Mouse (Mus musculus): ENCODE measurements around the gene Hfe2. TPM values are rescaled to one million over a fixed set of nuclear protein-coding genes. Genes with fewer than 3 reads are reported as not detected.
A peak's percentile ranks its signal among the peaks of the same experiment; 100 is the strongest.
"Not testable (repeated sequence)": the region's sequence is repeated elsewhere in the genome, so short reads cannot be mapped to it uniquely, and the experiment has no call there.

Hfe2 gene
- polyA plus RNA-seq, 1 experiment = 0.32 TPM

DNA sequence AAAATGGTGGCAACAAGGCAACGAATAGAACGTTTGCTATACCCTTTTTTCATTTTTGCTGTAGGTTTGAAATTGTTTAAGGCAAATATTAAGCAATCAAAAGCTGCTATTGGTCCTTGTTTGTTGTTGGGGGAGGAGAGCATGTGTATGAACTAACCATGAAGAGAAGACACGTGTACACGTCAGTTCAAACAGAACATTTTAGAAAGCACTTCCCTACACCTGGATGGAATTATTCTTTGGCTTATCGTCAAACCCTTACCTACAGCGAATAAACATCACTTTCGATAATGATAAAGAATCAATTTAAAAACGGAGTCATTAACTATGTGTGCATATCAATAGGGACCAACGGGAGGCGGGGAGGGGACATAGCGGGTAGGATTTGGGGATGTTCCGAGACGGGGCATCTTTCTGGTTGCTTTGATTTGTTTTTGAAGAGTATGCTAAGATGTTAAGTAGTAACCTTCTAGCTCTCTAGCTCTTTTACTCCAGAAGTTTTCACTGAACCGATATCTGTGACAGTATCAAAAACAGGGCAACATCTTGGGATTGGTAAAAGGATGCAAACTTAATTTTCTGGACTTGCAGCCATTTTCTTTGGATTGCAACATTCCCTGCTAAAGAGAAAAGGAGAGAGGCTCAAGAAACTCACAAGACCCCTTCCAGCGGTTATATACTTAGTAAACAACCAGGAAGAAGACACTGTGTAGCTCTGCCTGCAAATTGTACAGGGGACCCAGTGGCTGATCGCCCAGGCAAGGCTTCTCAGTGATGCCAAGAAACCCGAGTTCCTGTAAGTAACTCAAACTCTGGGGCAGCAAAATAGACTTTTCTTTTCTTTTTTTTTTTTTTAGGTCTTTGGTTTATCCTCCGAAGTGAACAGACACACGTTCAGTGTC lies 22.5 kb upstream of the Hfe2 start:
- DNase-seq (ENCODE audit: low read depth in 1 of 2, low spot score in 2 of 2) = peak in 1 of 2 experiments; percentile 18
- no peaks in the 10 kb centered on the region; the same call in 1 of the 2 replicates for H3K4me1 ChIP-seq (ENCODE audit: control insufficient read depth, insufficient read depth, insufficient read length)
- H3K27me3 ChIP-seq (ENCODE audit: control insufficient read depth, insufficient read depth, low read length) = no peaks in the 10 kb centered on the region
- H3K4me3 ChIP-seq (ENCODE audit: extremely low read depth, insufficient read depth, insufficient read length) = peak overlapping the region; percentile 76
- peak overlapping the region; percentile 92 for H3K27ac ChIP-seq (ENCODE audit: insufficient read depth, low read length)
- H3K36me3 ChIP-seq (ENCODE audit: control insufficient read depth, insufficient read depth, low read length) = no peaks in the 10 kb centered on the region
- no peak for TF ChIP-seq CTCF (IDR thresholded peaks at IDR 0.05; ENCODE audit: extremely low read depth, insufficient read depth, insufficient read length, insufficient replicate concordance)
- TF ChIP-seq POLR2A (IDR thresholded peaks at IDR 0.05; ENCODE audit: low read depth, low read length) = no peak
- WGBS = under 1% methylated on average over 19 of the region's 19 CpGs

DNA sequence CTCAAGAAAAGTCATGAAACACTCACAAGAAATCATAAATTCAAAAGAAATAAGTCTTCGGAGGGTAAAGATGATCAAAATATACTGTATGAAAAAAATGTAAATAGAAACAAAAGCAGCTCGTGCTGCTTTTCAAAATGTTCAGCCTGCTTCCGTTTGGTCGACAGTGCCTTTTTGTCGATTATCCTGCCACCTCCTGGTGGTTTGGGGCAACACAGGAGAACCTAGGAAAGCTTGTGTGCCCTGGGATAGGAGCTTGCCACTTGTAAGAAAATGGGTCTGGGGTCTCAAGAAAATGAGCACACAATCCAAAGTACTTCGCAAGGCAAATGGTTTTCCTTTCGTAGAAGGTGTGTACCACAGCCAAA lies 21.9 kb upstream of the Hfe2 start:
- peak; percentile 75 to 79 for DNase-seq (ENCODE audit: low read depth in 1 of 2, low spot score in 2 of 2)
- under 1% methylated on average over 7 of the region's 7 CpGs for WGBS
- no peaks in the 10 kb centered on the region for H3K27me3 ChIP-seq (ENCODE audit: control insufficient read depth, insufficient read depth, low read length)
- no peaks in the 10 kb centered on the region for H3K36me3 ChIP-seq (ENCODE audit: control insufficient read depth, insufficient read depth, low read length)
- peak overlapping the region; percentile 76; the same call in 1 of the 2 replicates for H3K4me3 ChIP-seq (ENCODE audit: extremely low read depth, insufficient read depth, insufficient read length)
- no peak for TF ChIP-seq POLR2A (IDR thresholded peaks at IDR 0.05; ENCODE audit: low read depth, low read length)
- TF ChIP-seq CTCF (IDR thresholded peaks at IDR 0.05; ENCODE audit: extremely low read depth, insufficient read depth, insufficient read length, insufficient replicate concordance) = peak; percentile 74; the same call in 1 of the 2 replicates
- no peaks in the 10 kb centered on the region for H3K4me1 ChIP-seq (ENCODE audit: control insufficient read depth, insufficient read depth, insufficient read length)
- no peak overlapping the region; the same call in 1 of the 2 replicates for H3K27ac ChIP-seq (ENCODE audit: insufficient read depth, low read length)

- Histone ChIP-seq H3K4me3 (ENCODE audit: extremely low read depth, insufficient read depth, insufficient read length) (no peak overlapping the region), H3K27me3 (ENCODE audit: control insufficient read depth, insufficient read depth, low read length) (no peaks in the 10 kb centered on the region), H3K27ac (ENCODE audit: insufficient read depth, low read length) (no peak overlapping the region), H3K4me1 (ENCODE audit: control insufficient read depth, insufficient read depth, insufficient read length) (no peaks in the 10 kb centered on the region), H3K36me3 (ENCODE audit: control insufficient read depth, insufficient read depth, low read length) (no peaks in the 10 kb centered on the region)
- TF ChIP-seq POLR2A (IDR thresholded peaks at IDR 0.05; ENCODE audit: low read depth, low read length) (no peak), CTCF (IDR thresholded peaks at IDR 0.05; ENCODE audit: extremely low read depth, insufficient read depth, insufficient read length, insufficient replicate concordance) (no peak)
- no peak for DNase-seq (ENCODE audit: low read depth in 1 of 2, low spot score in 2 of 2)
- WGBS = 82% methylated on average over 4 of the region's 4 CpGs
Measured at GRCm38 (mm10) chr3:96503946-96504345, 21.0 kb upstream of the Hfe2 start.

DNA sequence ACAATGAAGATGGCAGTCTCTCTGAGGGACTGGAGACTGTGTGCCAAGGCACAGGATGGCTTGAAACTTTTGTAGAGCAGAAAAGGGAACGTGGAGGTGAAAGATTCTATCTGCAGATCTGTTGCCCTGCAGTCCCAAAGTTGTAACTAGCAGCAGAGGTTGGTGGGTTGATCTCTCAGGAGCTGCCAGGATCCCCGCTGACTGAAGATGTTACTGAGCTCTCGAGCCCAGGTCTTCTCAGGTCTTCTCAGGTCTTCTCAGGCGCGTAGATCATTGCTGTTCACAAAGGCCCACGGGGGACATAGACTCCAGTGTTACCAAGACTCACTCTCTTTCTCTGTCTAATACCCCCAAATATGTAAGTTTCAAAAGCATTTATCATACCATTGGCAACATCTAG lies 20.0 kb upstream of the Hfe2 start:
- no peaks in the 10 kb centered on the region for H3K4me1 ChIP-seq (ENCODE audit: control insufficient read depth, insufficient read depth, insufficient read length)
- WGBS = 89% methylated on average over 6 of the region's 6 CpGs
- no peak for TF ChIP-seq CTCF (IDR thresholded peaks at IDR 0.05; ENCODE audit: extremely low read depth, insufficient read depth, insufficient read length, insufficient replicate concordance)
- TF ChIP-seq POLR2A (IDR thresholded peaks at IDR 0.05; ENCODE audit: low read depth, low read length) = no peak
- no peak for DNase-seq (ENCODE audit: low read depth in 1 of 2, low spot score in 2 of 2)
- H3K36me3 ChIP-seq (ENCODE audit: control insufficient read depth, insufficient read depth, low read length) = no peaks in the 10 kb centered on the region
- no peak overlapping the region for H3K27ac ChIP-seq (ENCODE audit: insufficient read depth, low read length)
- no peaks in the 10 kb centered on the region for H3K27me3 ChIP-seq (ENCODE audit: control insufficient read depth, insufficient read depth, low read length)
- H3K4me3 ChIP-seq (ENCODE audit: extremely low read depth, insufficient read depth, insufficient read length) = no peak overlapping the region

DNA sequence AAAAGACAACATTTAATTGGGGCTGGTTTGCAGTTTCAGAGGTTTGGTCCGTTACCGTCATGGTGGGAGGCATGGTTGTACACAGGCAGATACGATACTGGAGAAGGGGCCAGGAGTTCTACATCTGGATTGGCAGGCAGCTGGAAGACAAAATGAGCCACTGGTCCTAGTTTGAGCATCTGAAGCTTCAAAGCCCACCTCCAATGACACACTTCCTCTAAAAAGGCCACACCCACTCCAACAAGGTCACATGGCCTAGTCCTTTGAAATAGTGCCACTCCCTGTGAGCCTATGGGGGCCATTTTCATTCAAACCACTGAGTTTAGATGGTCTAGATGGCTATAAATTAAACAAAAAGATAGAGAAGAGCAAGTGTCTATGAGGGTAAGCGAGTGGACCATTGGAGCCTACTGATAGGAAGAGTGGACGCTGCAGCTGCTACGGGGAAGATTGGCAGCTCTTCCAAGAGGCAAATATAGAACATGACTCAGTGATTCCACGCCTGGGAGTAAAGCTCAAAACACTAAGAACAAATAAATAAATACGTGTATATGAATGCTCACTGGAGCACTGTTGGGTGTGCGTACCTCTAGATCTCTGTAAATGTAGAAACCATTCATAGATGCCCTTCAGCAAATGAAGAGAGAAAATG lies 18.4 kb upstream of the Hfe2 start:
- 93% methylated on average over 9 of the region's 9 CpGs for WGBS
- Histone ChIP-seq H3K4me1 (ENCODE audit: control insufficient read depth, insufficient read depth, insufficient read length) (no peaks in the 10 kb centered on the region), H3K27me3 (ENCODE audit: control insufficient read depth, insufficient read depth, low read length) (no peaks in the 10 kb centered on the region), H3K27ac (ENCODE audit: insufficient read depth, low read length) (no peak overlapping the region), H3K36me3 (ENCODE audit: control insufficient read depth, insufficient read depth, low read length) (no peaks in the 10 kb centered on the region), H3K4me3 (ENCODE audit: extremely low read depth, insufficient read depth, insufficient read length) (no peak overlapping the region)
- DNase-seq (ENCODE audit: low read depth in 1 of 2, low spot score in 2 of 2) = no peak
- no peak for TF ChIP-seq CTCF (IDR thresholded peaks at IDR 0.05; ENCODE audit: extremely low read depth, insufficient read depth, insufficient read length, insufficient replicate concordance)
- no peak for TF ChIP-seq POLR2A (IDR thresholded peaks at IDR 0.05; ENCODE audit: low read depth, low read length)

DNA sequence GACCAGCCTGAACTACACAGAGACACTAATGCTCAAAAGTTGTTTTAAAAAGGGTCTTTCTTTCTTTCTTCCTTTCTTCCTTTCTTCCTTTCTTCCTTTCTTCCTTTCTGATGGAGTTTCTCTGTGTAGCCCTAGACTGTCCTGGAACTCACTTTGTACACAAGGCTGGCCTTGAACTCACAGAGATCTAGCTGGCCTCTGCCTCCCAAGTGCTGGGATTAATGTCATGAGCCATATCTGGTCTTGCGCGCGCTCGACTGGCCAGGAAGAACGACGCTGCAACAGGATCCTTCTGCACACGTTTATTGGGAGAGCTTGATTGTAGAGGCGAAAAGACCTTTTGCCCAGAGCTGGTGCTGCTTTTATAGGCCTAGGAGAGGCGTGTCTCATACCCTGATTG lies 17.0 kb upstream of the Hfe2 start:
- not testable (repeated sequence) for H3K4me1 ChIP-seq (ENCODE audit: control insufficient read depth, insufficient read depth, insufficient read length); H3K36me3 ChIP-seq (ENCODE audit: control insufficient read depth, insufficient read depth, low read length); DNase-seq (ENCODE audit: low read depth in 1 of 2, low spot score in 2 of 2); H3K27ac ChIP-seq (ENCODE audit: insufficient read depth, low read length); H3K4me3 ChIP-seq (ENCODE audit: extremely low read depth, insufficient read depth, insufficient read length); H3K27me3 ChIP-seq (ENCODE audit: control insufficient read depth, insufficient read depth, low read length)
- WGBS = 94% methylated on average over 8 of the region's 9 CpGs

GRCm38 (mm10) chr3:96520171-96520570 lies 4.8 kb upstream of the Hfe2 start:
- no peak for DNase-seq (ENCODE audit: low read depth in 1 of 2, low spot score in 2 of 2)
- no peak overlapping the region for H3K27ac ChIP-seq (ENCODE audit: insufficient read depth, low read length)
- peaks cover 3% of the 10 kb centered on the region; the same call in 1 of the 2 replicates for H3K27me3 ChIP-seq (ENCODE audit: control insufficient read depth, insufficient read depth, low read length)
- 79% methylated on average over 5 of the region's 5 CpGs for WGBS
- no peak overlapping the region for H3K4me3 ChIP-seq (ENCODE audit: extremely low read depth, insufficient read depth, insufficient read length)
- H3K4me1 ChIP-seq (ENCODE audit: control insufficient read depth, insufficient read depth, insufficient read length) = no peaks in the 10 kb centered on the region
- TF ChIP-seq CTCF (IDR thresholded peaks at IDR 0.05; ENCODE audit: extremely low read depth, insufficient read depth, insufficient read length, insufficient replicate concordance) = no peak
- no peak for TF ChIP-seq POLR2A (IDR thresholded peaks at IDR 0.05; ENCODE audit: low read depth, low read length)
- H3K36me3 ChIP-seq (ENCODE audit: control insufficient read depth, insufficient read depth, low read length) = no peaks in the 10 kb centered on the region

Measured in spleen, adult 2 months (tissue).